ENCODE assay signal across 12 mouse cellular contexts in genomic region chr4:151756400-151756799, GRCm38 (mm10).
A peak's percentile ranks its signal among the peaks of the same experiment; 100 is the strongest.
DNase-seq lines count a peak whose midpoint lies in the region; ATAC-seq lines count a peak whose summit lies in the region.
"Had no signal": no experiment of that assay in that cellular context is flagged by ENCODE, and none has a peak within 500 bp of the region (broad histone marks: within the 10 kb centered on the region; RNA-seq: fewer than 3 reads in every experiment).

No protein-coding gene starts in this region.

- H3K4me2 ChIP-seq in kidney, embryonic 15.5 days: no peak overlapping the region
- H3K4me2 ChIP-seq in neural tube, embryonic 14.5 days (ENCODE audit: low read depth, low read length): no peak overlapping the region
- H3K4me2 ChIP-seq: embryonic facial prominence, embryonic 15.5 days; limb, embryonic 12.5 days; lung, embryonic 15.5 days had no signal

- no peak overlapping the region for H3K9ac ChIP-seq in kidney, embryonic 15.5 days
- no peak overlapping the region for H3K9ac ChIP-seq in neural tube, embryonic 14.5 days (replicated peaks; ENCODE audit: low read depth, low read length)
- H3K9ac ChIP-seq: embryonic facial prominence, embryonic 15.5 days; limb, embryonic 12.5 days; lung, embryonic 15.5 days had no signal

- 22% methylated on average over 10 of the region's 10 CpGs for WGBS in kidney, embryonic 15.5 days
- WGBS in neural tube, embryonic 14.5 days: 22% methylated on average over 10 of the region's 10 CpGs

- H3K27me3 ChIP-seq in kidney, embryonic 15.5 days: no peaks in the 10 kb centered on the region
- H3K27me3 ChIP-seq in neural tube, embryonic 14.5 days (ENCODE audit: control insufficient read depth, insufficient read depth, low read length): no peaks in the 10 kb centered on the region
- H3K27me3 ChIP-seq: embryonic facial prominence, embryonic 15.5 days; limb, embryonic 12.5 days; lung, embryonic 15.5 days had no signal

- peak; percentile 25 for DNase-seq in kidney, adult 18-20 months
- DNase-seq in adrenal gland, postnatal 36 days: peak; percentile 17 to 37
- DNase-seq in heart, postnatal 36 days: peak; percentile 32 to 46
- DNase-seq in embryo, embryonic 9.5 days (ENCODE audit: extremely low spot score): no peak
- DNase-seq: cerebellum, adult 8-10 months; right cerebral cortex, adult 18-20 months had no signal

- H3K4me1 ChIP-seq in kidney, embryonic 15.5 days: peaks cover 28% of the 10 kb centered on the region
- peaks cover 39% of the 10 kb centered on the region for H3K4me1 ChIP-seq in neural tube, embryonic 14.5 days (ENCODE audit: control insufficient read depth, insufficient read depth, low read length)
- H3K4me1 ChIP-seq: lung, embryonic 15.5 days had no signal

- no peaks in the 10 kb centered on the region for H3K9me3 ChIP-seq in kidney, embryonic 15.5 days (replicated peaks)
- H3K9me3 ChIP-seq in neural tube, embryonic 14.5 days (ENCODE audit: control insufficient read depth, low read length): no peaks in the 10 kb centered on the region
- H3K9me3 ChIP-seq: embryonic facial prominence, embryonic 15.5 days; limb, embryonic 12.5 days; lung, embryonic 15.5 days had no signal

- no peaks in the 10 kb centered on the region for H3K36me3 ChIP-seq in kidney, embryonic 15.5 days
- H3K36me3 ChIP-seq in neural tube, embryonic 14.5 days (ENCODE audit: control insufficient read depth, insufficient read depth, low read length): no peaks in the 10 kb centered on the region
- H3K36me3 ChIP-seq: embryonic facial prominence, embryonic 15.5 days; limb, embryonic 12.5 days; lung, embryonic 15.5 days had no signal

- H3K27ac ChIP-seq in kidney, embryonic 15.5 days: no peak overlapping the region
- H3K27ac ChIP-seq in neural tube, embryonic 14.5 days (ENCODE audit: low read depth, low read length): peak overlapping the region; percentile 34; the same call in 1 of the 2 replicates
- H3K27ac ChIP-seq: embryonic facial prominence, embryonic 15.5 days; limb, embryonic 12.5 days; lung, embryonic 15.5 days had no signal

- ATAC-seq in kidney, embryonic 15.5 days (replicated peaks; ENCODE audit: low FRiP score): no peak
- ATAC-seq in neural tube, embryonic 14.5 days (ENCODE audit: low read depth): peak; percentile 54; the same call in 1 of the 2 replicates
- no peak for ATAC-seq in megakaryocyte progenitor cell, adult 5-6 weeks (replicated peaks; ENCODE audit: poor library complexity)

- intact Hi-C loops in heart, postnatal 36 days (cut with DNase I): no loop called here

- H3K4me3 ChIP-seq in kidney, embryonic 15.5 days (replicated peaks): no peak overlapping the region
- no peak overlapping the region for H3K4me3 ChIP-seq in neural tube, embryonic 14.5 days (ENCODE audit: low read depth, low read length)
- H3K4me3 ChIP-seq: embryonic facial prominence, embryonic 15.5 days; limb, embryonic 12.5 days; lung, embryonic 15.5 days had no signal
